Mouse (Mus musculus) layer of hippocampus, adult 18-20 months (tissue): ENCODE results near the gene Fbn1. TPM values are rescaled to one million over a fixed set of nuclear protein-coding genes. Genes with fewer than 3 reads are reported as not detected.
"Not testable (repeated sequence)": the region's sequence is repeated elsewhere in the genome, so short reads cannot be mapped to it uniquely, and the experiment has no call there.

Experiments used
- DNase-seq, 2 experiments: peaks; one replicate each; pipeline ENCODE4 v3.0.0; 2022; ENCODE audit warnings: low spot score in 2 of 2
- total RNA-seq, 2 experiments: library from RNA; stranded (reverse); gene quantifications; 2 replicates each; pipeline ENCODE4 v1.2.3; 2021

Fbn1 gene
- total RNA-seq, 2 experiments from 2014 or later, result 6.8 to 7.6 TPM

DNA sequence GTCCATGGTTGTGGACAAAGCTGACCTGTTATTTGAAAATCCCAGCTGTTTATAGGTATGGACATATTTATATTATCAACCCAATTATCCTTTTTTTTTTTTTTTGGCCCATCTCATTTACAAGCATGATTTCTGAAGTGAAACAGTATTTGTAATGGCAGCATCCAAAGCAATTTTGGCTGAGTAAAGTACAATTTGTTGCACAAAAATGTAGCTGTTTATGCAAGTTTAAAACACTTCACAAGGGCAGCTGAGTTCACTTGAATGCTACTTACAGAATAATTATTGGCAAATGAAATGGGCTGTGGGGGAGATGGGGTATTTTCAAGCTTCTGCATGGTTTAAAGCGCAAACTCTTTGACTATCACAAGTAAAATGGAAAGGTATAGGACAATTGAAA is 209.0 kb downstream of the Fbn1 start:
- DNase-seq, result no peak

DNA sequence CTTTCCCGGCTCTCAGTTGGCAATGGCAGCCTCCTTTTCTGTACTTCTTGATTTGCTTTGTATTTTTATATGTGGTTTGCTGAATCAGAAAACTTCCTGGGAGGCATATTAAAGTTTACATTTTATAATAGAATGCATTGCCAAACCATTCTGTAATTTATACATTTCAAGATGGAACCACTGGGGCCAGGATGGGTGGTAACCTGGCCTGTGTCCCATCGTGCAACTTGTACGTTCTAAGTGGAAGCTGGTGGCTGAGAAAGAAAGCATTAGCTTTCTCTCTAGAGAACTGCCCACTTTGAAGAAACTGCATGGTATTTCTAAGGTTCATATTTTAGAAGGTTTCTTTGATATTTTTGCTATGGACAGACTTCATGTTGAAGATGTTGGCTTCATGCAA is 212.3 kb downstream of the Fbn1 start:
- DNase-seq, result no peak

DNA sequence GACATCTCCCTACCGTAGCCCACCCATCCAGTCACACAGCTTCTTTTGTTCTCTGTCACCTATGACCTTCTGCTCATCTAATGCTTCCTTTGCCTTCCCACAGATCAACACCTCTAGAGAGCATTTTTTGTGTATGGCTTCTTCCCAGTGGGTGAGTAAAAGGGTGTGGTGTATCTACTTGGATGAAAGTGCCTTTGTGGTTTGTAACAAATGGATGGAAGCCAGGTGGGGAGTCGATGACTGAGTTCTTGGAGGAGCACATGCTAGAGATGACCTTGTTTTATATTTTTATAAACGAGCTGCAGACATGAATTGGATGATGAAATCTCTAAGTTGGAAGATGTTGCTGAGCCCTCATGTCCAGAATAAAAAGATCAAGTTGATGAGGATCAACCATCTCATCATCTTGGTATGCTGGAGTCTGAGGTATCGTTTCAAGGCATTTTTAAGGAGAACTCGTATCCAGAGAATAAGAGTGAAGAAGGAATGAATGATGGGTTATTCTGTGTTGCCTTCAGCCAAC is 213.8 kb downstream of the Fbn1 start:
- no peak for DNase-seq

DNA sequence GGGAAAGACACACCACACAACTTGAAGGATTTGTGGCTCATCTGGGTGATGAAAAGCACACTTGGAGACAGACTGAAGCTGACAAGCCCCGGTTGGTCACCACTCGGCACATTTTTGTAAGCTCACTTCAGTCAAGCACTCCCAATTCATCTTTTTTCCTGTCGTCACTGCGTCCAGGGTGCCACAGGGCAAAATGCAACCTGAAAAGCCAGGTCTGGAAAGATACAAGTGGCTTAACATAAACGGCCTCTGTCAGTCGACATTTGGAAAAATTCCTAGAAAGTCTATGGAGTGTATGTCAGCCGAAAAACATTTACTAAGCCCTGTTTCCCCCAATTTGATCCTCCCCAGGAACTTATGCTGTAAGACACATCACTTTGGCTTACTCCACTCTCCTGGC is 215.2 kb downstream of the Fbn1 start:
- no peak for DNase-seq

DNA sequence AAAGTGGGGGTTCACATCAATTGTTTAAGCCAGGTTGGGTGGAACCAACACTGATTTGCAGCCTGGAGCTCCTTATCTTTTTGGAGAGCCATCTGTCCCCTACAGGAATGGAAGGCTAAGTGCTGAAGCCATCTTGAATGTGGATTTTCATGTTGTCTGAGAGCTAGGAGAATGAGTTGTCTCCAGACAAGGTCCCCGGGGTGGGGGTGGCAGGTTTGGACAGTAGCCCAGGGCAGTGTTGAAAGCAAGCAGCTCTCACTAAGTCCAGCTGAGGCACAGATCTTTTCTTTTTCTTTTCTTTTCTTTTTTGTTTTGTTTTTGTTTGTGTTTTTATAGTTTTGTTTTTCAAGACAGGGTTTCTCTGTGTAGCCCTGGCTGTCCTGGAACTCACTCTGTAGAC is 216.7 kb downstream of the Fbn1 start:
- DNase-seq, result no peak

DNA sequence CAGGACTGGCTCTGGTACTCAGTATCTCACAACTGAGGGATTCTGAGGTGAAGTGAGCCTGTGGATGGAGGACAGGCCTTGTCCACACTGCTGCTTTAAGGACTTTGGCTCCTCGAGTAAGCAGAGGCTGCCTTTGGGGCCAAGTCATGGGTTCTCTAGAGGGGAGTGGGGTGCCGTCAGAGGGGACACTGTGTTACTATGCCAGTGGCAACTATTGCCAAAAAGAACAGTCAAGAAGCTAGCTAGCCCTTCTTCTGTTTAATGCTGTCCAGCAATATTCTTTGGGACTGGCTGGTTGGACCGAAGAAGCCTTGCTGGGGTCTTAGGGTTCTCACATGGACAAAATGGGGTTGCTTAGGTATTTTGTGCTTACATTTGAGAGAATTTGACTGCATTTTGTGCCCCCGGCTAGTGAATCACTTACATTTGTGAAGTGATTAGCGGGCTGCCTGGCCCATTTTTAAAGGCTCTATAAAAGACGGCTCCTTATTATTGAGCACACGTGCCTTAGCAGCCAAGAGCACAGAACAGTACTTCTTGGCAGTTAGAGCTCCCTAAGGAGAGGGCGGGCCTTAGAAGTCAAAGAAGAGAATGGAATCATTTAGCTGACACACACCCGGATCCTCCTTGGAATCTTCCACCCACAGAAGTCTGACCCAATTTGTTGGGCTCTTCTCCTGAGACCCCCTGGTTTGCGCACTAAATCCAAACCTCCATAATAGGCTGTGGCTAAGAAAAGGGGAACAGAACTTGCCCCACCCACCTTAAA is 217.4 kb downstream of the Fbn1 start:
- DNase-seq, result no peak

DNA sequence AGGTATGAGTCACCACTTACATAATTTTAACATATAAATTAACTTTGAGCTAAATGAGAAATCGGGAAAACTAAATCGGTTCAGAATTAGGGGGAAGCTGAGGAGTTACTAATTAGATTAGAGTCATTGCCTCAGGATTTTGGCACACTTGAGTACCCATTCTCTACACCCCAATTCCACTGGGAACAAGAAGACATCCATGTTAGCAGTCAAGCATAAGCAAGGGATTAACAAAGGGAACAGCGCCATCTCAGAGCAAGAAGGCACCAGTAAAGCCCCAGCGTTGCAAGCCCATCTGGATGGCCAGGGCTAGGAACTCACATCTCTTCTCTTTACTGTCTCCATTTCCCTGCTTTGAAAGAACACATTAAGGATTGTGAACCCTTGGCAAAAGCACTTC is 222.0 kb downstream of the Fbn1 start:
- no peak for DNase-seq

DNA sequence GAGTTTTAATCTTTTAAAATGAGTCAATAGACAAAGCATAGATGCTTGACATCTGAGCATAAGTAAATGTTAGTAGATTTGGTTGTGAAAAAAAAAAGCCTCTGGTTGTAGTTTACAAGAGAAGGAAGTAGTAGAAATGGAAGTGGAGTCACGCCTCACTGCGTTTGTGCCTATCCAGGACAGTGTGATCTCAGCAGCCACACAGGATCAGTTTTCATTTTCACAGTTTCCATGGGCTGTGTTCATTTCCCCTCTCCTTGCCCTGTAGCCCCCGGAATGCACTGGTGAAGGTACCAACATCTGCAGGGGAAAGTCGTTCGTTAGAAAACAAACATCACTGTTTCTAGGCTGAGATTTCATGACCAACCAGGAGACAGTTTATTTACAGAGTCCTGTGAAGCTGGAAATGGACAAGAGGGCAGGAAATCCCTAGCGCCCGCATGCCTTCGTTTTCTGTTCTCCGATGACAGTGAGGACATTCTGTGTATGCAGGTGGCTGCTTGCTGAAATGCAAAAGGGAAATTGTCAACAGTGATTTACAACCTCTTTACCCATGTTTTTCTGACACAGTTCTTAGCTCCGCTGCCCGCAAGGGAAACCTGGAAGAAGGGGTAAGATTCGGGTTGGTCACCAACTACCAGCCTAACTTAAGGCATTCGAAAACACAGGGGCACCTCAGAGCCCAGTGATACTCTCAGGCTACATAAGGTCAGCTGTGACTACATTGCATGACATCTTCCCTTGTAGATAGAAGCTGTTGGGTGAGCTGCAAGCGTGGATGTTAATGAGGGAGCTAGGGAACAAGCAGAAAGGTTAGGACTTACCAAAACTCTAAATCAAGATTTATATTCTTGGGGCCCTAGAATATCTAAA is 225.2 kb downstream of the Fbn1 start:
- no peak for DNase-seq

DNA sequence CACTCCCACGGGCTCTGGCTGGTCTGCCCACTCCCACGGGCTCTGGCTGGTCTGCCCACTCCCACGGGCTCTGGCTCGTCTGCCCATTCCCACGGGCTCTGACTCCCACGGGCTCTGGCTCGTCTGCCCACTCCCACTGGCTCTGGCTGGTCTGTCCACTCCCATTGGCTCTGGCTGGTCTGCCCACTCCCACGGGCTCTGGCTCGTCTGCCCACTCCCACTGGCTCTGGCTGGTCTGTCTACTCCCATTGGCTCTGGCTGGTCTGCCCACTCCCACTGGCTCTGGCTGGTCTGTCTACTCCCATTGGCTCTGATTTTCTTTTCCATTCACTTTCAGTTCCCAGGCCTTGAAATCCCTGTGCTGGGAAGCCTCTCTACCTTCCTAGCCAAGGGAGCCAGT is 227.8 kb downstream of the Fbn1 start:
- not testable (repeated sequence) for DNase-seq

DNA sequence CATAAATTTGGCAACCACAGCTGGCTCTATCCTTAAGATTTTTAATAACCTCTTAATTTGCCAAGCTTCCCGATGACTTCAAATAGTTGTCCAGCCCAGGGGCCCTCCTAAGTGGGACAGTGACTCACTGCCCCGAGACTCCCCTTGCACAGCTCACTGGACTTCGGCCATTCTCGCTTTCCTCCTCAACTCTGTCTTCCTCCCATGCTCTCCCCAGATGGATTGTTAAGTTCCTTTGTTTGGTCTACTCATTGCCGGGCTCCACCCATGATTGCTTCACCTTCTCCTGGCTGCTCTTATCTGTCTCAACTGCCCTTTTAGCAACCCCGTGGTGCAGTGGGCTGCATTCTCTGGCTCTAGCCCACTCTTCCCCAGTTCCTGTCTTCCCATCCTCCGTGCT is 229.3 kb downstream of the Fbn1 start:
- DNase-seq, result no peak

DNA sequence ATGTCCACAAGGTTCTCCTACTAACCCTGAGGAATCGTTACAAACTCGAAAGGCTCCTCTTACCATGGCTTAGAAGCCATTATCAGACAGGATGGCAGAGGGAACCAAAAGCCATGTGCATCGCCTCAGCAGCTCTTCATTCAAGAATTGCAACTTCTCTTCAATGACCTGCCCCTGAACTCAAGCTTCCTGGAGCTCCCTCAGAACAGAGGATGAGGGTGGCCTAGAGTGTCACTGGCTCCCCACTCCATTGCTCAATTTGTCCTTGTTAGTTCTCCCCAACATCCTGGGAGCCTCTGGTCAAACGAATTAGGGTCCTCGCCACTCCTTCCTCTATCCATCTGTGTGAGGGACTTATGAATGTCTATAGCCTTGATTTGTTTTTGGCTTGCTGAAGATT is 231.1 kb downstream of the Fbn1 start:
- no peak for DNase-seq

DNA sequence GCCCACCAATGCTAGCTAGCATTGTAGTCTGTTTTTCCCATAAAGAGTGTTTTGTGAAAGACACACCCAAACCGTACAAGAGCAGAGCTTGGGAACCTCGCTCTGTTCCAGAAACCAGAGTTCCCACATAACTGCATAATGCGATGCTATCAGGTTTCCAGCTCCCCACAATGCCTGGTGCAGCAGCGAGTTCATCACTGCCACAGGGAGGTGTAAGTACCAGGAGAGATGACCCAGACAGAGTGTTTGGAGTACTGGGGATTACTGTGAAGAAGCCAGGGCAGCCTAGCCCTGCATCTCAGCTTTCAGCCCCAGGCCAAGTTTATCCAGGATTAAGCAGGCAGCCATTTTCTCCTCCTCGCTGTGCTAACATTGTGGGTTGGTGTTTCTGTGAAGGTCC is 232.2 kb downstream of the Fbn1 start:
- no peak for DNase-seq

DNA sequence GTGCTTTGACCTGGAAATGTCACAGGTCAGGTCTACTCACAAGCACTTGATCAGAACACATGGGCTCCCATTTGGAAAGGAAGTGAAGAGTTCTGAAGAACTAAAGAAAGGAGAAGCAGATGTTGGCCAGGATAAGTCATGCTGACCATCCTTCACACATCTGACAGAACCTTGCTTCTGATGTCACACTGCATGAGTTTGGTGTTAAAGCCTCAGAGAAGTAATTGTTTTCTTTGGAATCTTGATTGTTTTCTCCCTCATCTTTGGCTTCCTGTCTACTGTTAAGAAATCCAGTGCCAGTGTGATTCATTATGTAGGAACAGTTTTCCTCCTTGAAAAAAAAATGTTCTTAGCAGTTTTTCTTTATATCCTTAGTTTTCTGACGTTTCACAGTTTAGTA is 238.9 kb downstream of the Fbn1 start:
- no peak for DNase-seq

DNA sequence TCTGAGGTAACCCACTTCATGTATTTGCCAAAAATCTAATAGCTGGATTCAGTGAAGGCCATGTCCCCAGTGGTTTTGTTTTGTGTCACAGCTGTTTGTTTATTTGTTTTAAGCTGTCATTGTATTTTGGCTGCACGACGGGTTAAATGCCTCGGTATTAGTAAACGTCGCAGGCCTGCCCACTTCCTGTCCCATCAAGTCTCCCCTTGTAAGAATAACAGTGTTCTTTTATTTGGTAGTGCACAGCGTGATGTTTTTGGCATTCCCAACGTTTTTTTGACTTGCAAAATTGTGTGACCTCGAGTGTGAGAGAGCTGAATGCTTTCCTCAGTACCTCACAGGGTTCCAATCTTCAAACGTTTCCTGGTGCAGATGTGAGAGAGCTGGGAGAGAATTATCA is 244.0 kb downstream of the Fbn1 start:
- no peak for DNase-seq

DNA sequence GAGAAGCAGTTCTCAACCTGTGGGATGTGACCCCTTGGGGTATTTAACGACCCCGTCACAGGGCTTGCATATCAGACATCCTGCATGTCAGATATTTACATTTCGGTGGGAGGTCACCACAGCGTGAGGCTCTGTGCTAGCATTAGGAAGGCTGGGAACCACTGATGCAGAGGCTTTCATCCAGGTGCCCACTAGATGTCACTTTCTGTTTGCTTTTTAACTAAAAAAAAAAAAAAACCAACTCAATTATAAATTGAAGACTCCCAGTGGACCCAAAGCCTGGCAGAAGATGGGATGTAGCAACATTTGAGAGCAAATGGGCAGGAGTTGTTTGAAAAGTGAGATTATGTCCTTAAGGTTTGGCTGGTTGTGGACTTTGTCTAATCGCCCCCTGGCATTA is 244.7 kb downstream of the Fbn1 start:
- DNase-seq, result peak in 1 of 2 experiments; percentile 37

DNA sequence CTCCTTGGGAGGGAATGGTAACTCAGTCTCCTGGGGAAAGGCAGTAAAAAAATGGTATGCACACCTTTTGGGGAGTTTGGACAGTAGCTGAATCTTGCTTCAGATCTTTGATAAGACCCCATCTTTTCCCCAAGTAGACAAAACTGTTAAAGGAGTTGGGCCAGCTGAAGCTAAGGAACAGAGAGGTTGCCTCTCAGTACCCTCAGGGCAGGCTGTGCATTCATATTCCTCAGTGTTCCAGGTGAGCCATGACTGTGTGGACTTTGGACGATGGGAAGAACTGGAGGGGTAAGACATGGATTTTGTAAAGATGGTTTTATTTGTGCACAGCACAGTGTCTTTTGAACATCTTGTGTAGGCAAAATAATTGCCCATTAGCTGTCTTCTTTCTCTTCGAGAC is 247.5 kb downstream of the Fbn1 start:
- no peak for DNase-seq

DNA sequence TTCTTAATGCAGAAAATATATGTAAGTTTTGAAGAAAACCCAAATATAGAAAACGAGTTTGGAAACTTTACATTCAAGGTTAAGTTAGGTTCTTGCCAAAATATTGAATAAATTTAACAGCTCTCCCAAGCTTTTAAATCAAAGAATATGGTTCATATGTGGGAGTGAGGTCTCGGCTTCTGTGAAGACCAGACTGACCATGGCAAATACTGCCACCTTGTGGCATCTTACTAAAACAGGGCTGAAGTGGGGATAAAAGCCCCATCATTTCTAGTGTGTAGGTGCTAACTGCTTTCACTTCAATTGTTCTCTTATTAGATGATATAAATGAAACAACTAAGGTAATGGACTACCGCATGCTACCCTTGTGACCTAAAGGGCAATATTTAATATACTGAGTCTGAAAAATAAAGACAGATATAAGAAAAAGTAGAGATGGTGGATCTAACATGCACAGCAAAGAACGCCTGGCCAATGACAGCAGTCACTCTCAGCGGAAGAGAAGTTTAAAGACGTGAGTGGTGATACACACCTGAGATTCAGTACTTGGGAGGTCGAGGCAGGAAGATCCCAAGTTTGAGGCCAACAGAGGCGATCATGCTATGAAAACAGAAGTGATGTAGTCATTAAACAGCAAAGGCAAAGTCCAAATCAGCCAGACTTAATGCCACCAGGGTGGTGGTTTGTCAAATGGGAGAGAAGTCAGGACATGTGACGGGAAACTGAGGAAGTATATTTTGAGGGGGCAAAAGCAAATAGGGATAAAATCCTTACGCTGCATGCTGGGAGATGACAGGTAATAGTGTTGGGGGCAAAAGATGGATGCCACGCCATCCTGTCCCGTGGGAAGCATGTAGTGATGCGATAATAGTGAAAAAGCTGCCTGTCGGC is 248.3 kb downstream of the Fbn1 start:
- DNase-seq, result peak in 1 of 2 experiments; percentile 45

DNA sequence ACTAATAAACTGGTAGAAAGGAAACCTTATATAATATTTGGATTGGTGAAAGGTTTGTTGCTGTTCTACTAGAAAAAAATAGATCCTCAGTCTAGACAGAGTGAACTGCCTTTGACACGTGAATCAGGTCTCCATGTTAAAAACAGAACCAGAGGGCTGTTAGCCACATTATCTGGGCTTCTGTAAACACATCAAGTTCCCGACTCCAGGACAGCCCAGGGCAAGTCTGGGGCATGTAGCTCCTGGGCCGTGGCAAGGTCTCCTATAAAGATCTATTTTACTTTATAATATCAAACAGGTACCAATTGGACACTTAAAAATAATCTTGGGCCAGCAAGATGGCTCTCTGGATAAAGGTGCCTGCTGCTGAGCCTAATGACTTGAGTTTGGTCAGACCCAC is 251.9 kb downstream of the Fbn1 start:
- no peak for DNase-seq

DNA sequence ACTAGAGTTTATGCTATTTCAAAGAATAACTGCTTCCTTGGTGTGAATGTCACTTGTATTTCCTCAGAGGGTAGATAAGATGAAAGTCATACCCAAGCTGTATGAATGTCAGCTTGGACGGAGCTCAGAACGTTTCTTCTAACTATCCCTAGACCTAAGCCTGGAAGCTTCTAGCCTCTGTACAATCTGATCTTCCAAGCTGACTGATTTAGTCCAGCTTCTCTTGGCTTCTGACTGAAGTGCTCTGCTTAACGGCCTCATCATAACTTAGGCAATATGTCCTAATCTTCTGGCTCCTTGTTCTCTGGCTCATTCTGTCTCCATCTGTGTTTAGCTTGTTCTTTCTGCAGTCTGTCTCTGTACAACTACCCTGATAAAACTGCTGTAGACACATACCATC is 253.2 kb downstream of the Fbn1 start:
- no peak for DNase-seq

DNA sequence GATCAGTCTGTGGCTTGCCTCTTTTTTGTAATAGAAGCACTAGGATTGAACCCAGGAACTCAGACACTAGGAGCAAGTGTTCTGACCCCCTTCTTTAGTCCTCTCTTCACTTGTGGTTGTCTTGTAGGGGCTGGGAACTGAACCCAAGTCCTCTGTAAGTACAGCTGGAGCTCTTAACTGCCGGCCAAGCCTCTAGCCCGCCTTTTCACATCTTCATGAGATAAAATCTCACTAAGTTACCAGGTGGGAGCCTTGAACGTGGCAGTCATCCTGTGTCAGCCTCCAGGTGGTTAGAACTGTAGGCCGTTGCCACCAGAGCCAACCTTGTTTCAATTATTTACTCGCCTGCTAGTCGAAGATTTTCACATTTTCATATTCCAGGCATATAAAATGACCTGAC is 254.1 kb downstream of the Fbn1 start:
- DNase-seq, result no peak

DNA sequence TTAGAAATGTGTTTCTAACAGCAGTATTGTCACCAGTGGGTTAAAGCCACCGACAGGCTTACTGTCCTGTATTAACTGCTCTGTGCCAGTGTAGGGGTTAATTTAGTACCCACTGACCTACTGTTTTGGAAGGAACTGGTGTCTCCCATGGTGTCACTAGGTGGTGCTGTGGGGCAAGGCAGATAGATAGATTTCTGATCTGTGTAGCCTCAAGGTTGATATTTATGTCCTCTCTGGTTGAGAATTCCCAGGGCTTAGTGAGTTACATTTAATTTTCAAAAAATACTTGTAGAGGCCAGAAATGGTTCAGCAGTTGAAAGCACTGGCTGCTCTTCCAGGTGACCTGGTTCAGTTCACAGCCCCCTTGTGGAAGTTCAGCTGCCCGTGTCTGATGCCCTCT is 255.5 kb downstream of the Fbn1 start:
- DNase-seq, result peak in 1 of 2 experiments; percentile 40
